Mouse (Mus musculus): Measurements from ENCODE around the gene Cfap126. TPM values are rescaled to one million over a fixed set of nuclear protein-coding genes. Genes with fewer than 3 reads are reported as not detected.

Cfap126 gene
- polyA plus RNA-seq, 1 experiment from 2014 or later, result 9.2 TPM

Small RNA genes within 50 kb of the gene (microRNA-seq; reads per million reads assigned to microRNA genes)
- gene Gm27552 (not detected), gene Gm27844 (not detected), gene Mir6546 (2.1 reads per million, percentile 6 among the genes with 10 or more reads in this experiment)

Other genes starting within 250 kb of the Cfap126 start
- 6.9 and 8.1 TPM in 2 replicates for gene Atf6, start 246.1 kb upstream of the Cfap126 start, polyA plus RNA-seq (2015; fragmentation: Nextera tagmentation; extraction: Ambion mirVana)
- gene Gm26620, start 228.9 kb upstream of the Cfap126 start, polyA plus RNA-seq (2015; fragmentation: Nextera tagmentation; extraction: Ambion mirVana), result 0.83 and 1.3 TPM in 2 replicates
- 49.9 and 52.3 TPM in 2 replicates for gene Dusp12, start 228.4 kb upstream of the Cfap126 start, polyA plus RNA-seq (2015; fragmentation: Nextera tagmentation; extraction: Ambion mirVana)
- 0.53 and 1.1 TPM in 2 replicates for gene Fcrlb, start 201.0 kb upstream of the Cfap126 start, polyA plus RNA-seq (2015; fragmentation: Nextera tagmentation; extraction: Ambion mirVana)
- not detected in 2 replicates for gene Fcrla, start 186.3 kb upstream of the Cfap126 start, polyA plus RNA-seq (2015; fragmentation: Nextera tagmentation; extraction: Ambion mirVana)
- 1.1 and 1.7 TPM in 2 replicates for gene Fcgr2b, start 137.4 kb upstream of the Cfap126 start, polyA plus RNA-seq (2015; fragmentation: Nextera tagmentation; extraction: Ambion mirVana)
- gene Fcgr4, start 95.0 kb upstream of the Cfap126 start, polyA plus RNA-seq (2015; fragmentation: Nextera tagmentation; extraction: Ambion mirVana), result 0.14 and 0.16 TPM in 2 replicates
- gene Fcgr3, start 49.0 kb upstream of the Cfap126 start, polyA plus RNA-seq (2015; fragmentation: Nextera tagmentation; extraction: Ambion mirVana), result 6.8 and 9.0 TPM in 2 replicates
- 284 and 311 TPM in 2 replicates for gene Sdhc, start 36.7 kb downstream of the Cfap126 start, polyA plus RNA-seq (2015; fragmentation: Nextera tagmentation; extraction: Ambion mirVana)
- gene Mpz, start 36.8 kb downstream of the Cfap126 start, polyA plus RNA-seq (2015; fragmentation: Nextera tagmentation; extraction: Ambion mirVana), result 0.20 and 0.63 TPM in 2 replicates
- gene Pcp4l1, start 82.3 kb downstream of the Cfap126 start, polyA plus RNA-seq (2015; fragmentation: Nextera tagmentation; extraction: Ambion mirVana), result 15.1 and 20.7 TPM in 2 replicates
- 0.38 and 0.47 TPM in 2 replicates for gene Nr1i3, start 100.1 kb downstream of the Cfap126 start, polyA plus RNA-seq (2015; fragmentation: Nextera tagmentation; extraction: Ambion mirVana)
- gene Tomm40l, start 108.6 kb downstream of the Cfap126 start, polyA plus RNA-seq (2015; fragmentation: Nextera tagmentation; extraction: Ambion mirVana), result 46.8 and 58.3 TPM in 2 replicates
- 2.1 and 3.1 TPM in 2 replicates for gene Apoa2, start 111.1 kb downstream of the Cfap126 start, polyA plus RNA-seq (2015; fragmentation: Nextera tagmentation; extraction: Ambion mirVana)
- gene Fcer1g, start 120.4 kb downstream of the Cfap126 start, polyA plus RNA-seq (2015; fragmentation: Nextera tagmentation; extraction: Ambion mirVana), result 15.9 and 19.3 TPM in 2 replicates
- 8.7 and 9.1 TPM in 2 replicates for gene Adamts4, start 136.5 kb downstream of the Cfap126 start, polyA plus RNA-seq (2015; fragmentation: Nextera tagmentation; extraction: Ambion mirVana)
- gene Ndufs2, start 137.5 kb downstream of the Cfap126 start, polyA plus RNA-seq (2015; fragmentation: Nextera tagmentation; extraction: Ambion mirVana), result 218 and 225 TPM in 2 replicates
- gene B4galt3, start 156.4 kb downstream of the Cfap126 start, polyA plus RNA-seq (2015; fragmentation: Nextera tagmentation; extraction: Ambion mirVana), result 113 and 115 TPM in 2 replicates
- 44.4 and 49.5 TPM in 2 replicates for gene Ppox, start 167.3 kb downstream of the Cfap126 start, polyA plus RNA-seq (2015; fragmentation: Nextera tagmentation; extraction: Ambion mirVana)
- gene Usp21, start 174.1 kb downstream of the Cfap126 start, polyA plus RNA-seq (2015; fragmentation: Nextera tagmentation; extraction: Ambion mirVana), result 105 and 112 TPM in 2 replicates
- gene Ufc1, start 181.1 kb downstream of the Cfap126 start, polyA plus RNA-seq (2015; fragmentation: Nextera tagmentation; extraction: Ambion mirVana), result 105 and 116 TPM in 2 replicates
- 53.6 and 55.2 TPM in 2 replicates for gene Dedd, start 215.2 kb downstream of the Cfap126 start, polyA plus RNA-seq (2015; fragmentation: Nextera tagmentation; extraction: Ambion mirVana)
- gene Nit1, start 231.7 kb downstream of the Cfap126 start, polyA plus RNA-seq (2015; fragmentation: Nextera tagmentation; extraction: Ambion mirVana), result 53.8 and 56.9 TPM in 2 replicates
- 146 and 166 TPM in 2 replicates for gene Pfdn2, start 231.8 kb downstream of the Cfap126 start, polyA plus RNA-seq (2015; fragmentation: Nextera tagmentation; extraction: Ambion mirVana)
- gene Klhdc9, start 246.9 kb downstream of the Cfap126 start, polyA plus RNA-seq (2015; fragmentation: Nextera tagmentation; extraction: Ambion mirVana), result 4.3 and 4.6 TPM in 2 replicates

All from midbrain, embryonic 16.5 days (tissue).